Mouse (Mus musculus): ENCODE results near the gene H2-DMa. TPM values are rescaled to one million over a fixed set of nuclear protein-coding genes. Genes with fewer than 3 reads are reported as not detected.

The H2-DMa gene
- polyA plus RNA-seq, 1 experiment = 13.6 TPM

DNA sequence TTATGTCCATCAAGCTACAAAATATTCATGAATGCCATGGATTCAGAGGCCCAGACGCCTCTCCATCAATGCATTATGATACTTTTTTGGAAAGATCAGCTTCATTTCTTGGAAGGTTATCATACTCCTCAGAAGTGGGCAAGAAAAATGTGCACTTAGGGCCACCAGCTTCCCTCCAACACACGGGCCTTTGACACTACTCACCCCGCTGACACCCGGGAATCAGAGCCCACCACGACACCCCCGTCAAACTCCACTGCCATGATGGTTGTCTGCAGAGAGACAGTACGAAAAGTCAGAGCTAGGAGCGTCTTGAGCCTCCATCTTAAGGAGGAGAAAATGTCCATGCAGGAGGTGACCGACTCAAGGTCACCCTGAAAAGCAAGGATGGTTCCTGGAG, 66.2 kb downstream of the H2-DMa start:
- H3K27me3 ChIP-seq (ENCODE audit: control insufficient read depth, insufficient read depth, low read length) = peaks cover 2% of the 10 kb centered on the region; the same call in 1 of the 2 replicates
- 90% methylated on average over 9 of the region's 9 CpGs for WGBS
- H3K4me3 ChIP-seq (replicated peaks; ENCODE audit: insufficient read depth, low read depth, low read length) = no peak overlapping the region
- no peaks in the 10 kb centered on the region for H3K4me1 ChIP-seq (ENCODE audit: control insufficient read depth, insufficient read depth, low read length)
- no peak overlapping the region for H3K27ac ChIP-seq (ENCODE audit: insufficient read depth, low read length)
- TF ChIP-seq POLR2A (IDR thresholded peaks at IDR 0.05; ENCODE audit: borderline replicate concordance, insufficient read depth, low read length) = no peak
- TF ChIP-seq CTCF (IDR thresholded peaks at IDR 0.05; ENCODE audit: borderline replicate concordance, insufficient read depth, low read depth, low read length) = no peak
- no peak for DNase-seq

DNA sequence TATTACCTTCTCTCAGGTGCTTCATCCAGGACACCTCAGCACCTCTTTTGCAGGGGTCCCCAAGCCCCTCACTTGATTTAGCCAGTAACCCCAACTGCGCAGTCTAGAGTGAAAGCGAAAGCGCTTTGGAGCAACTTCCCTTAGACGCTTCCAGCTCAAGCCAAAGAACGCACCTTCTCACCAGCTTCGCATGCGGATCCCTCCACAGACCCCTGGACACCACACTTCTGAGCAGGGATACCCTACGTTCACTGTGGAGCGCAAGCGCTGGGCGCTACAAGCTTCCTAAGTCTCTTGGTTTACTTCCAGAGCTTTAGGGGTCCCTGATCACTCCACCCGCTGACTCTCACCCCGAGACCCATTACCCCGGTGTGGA, 67.5 kb downstream of the H2-DMa start:
- 2% methylated on average over 14 of the region's 14 CpGs for WGBS
- TF ChIP-seq POLR2A (IDR thresholded peaks at IDR 0.05; ENCODE audit: borderline replicate concordance, insufficient read depth, low read length) (no peak), CTCF (IDR thresholded peaks at IDR 0.05; ENCODE audit: borderline replicate concordance, insufficient read depth, low read depth, low read length) (no peak)
- H3K27ac ChIP-seq (ENCODE audit: insufficient read depth, low read length) = no peak overlapping the region

DNA sequence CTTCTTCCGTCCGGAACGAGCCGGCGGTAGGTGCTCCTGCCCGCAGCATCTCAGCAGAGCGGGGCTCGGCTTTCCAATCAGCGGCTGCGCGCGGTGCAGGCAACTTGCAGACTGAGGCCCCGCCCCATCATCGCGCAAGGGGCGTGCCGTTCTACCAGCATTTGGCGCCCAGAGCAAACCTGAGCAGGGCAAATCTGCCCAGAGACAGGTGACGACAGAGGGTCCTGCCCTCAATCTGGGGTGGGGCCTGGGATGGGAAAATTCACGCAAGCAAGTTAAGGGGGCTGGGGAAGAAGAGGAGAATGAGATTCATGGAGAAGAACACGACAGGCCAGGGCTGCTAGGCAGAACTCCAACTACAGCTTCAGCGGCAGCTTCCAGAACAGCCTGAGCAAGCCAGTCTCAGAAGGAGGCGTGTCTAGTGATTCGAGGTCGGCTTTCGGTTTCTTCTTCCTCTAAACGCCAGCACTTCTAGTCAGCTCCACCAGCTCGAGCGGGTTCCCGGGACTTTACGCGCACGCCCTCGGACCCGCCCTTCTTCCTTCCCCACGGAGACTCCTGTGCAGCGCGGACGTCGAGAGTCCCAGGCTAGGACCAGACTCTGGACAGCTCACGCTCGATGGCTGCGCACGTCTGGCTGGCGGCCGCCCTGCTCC, 68.0 kb downstream of the H2-DMa start, which contains the start of the genes Tap1 and Psmb9:
TSS of gene Tap1 (plus strand) at position 293 of the 656 bp plus-strand sequence.
TSS of gene Psmb9 (minus strand) at position 504 of the 656 bp plus-strand sequence.
- WGBS = under 1% methylated on average over 46 of the region's 46 CpGs
- H3K4me1 ChIP-seq (ENCODE audit: control insufficient read depth, insufficient read depth, low read length) = no peaks in the 10 kb centered on the region
- H3K27me3 ChIP-seq (ENCODE audit: control insufficient read depth, insufficient read depth, low read length) = peaks cover 2% of the 10 kb centered on the region; the same call in 1 of the 2 replicates
- no peak within 1 kb of the TSS for H3K27ac ChIP-seq (ENCODE audit: insufficient read depth, low read length)
- no peak for TF ChIP-seq POLR2A (IDR thresholded peaks at IDR 0.05; ENCODE audit: borderline replicate concordance, insufficient read depth, low read length)
- no peak for TF ChIP-seq CTCF (IDR thresholded peaks at IDR 0.05; ENCODE audit: borderline replicate concordance, insufficient read depth, low read depth, low read length)
- H3K4me3 ChIP-seq (replicated peaks; ENCODE audit: insufficient read depth, low read depth, low read length) = peak within 1 kb of the TSS; percentile 56
- DNase-seq = peak; percentile 85 to 88

More for the DNA sequence above, 67.5 kb downstream of the H2-DMa start:
- Histone ChIP-seq H3K4me1 (ENCODE audit: control insufficient read depth, insufficient read depth, low read length) (no peaks in the 10 kb centered on the region), H3K4me3 (replicated peaks; ENCODE audit: insufficient read depth, low read depth, low read length) (peak overlapping the region; percentile 56), H3K27me3 (ENCODE audit: control insufficient read depth, insufficient read depth, low read length) (peaks cover 2% of the 10 kb centered on the region; the same call in 1 of the 2 replicates)
- no peak for DNase-seq

DNA sequence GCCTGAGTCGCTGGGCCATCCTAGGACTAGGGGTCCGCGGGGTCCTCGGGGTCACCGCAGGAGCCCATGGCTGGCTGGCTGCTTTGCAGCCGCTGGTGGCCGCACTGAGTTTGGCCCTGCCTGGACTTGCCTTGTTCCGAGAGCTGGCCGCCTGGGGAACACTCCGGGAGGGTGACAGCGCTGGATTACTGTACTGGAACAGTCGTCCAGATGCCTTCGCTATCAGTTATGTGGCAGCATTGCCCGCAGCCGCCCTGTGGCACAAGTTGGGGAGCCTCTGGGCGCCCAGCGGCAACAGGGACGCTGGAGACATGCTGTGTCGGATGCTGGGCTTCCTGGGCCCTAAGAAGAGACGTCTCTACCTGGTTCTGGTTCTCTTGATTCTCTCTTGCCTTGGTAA, 68.7 kb downstream of the H2-DMa start:
- TF ChIP-seq POLR2A (IDR thresholded peaks at IDR 0.05; ENCODE audit: borderline replicate concordance, insufficient read depth, low read length) (no peak), CTCF (IDR thresholded peaks at IDR 0.05; ENCODE audit: borderline replicate concordance, insufficient read depth, low read depth, low read length) (no peak)
- no peak for DNase-seq
- Histone ChIP-seq H3K27ac (ENCODE audit: insufficient read depth, low read length) (no peak overlapping the region), H3K27me3 (ENCODE audit: control insufficient read depth, insufficient read depth, low read length) (peaks cover 2% of the 10 kb centered on the region; the same call in 1 of the 2 replicates), H3K4me1 (ENCODE audit: control insufficient read depth, insufficient read depth, low read length) (no peaks in the 10 kb centered on the region), H3K4me3 (replicated peaks; ENCODE audit: insufficient read depth, low read depth, low read length) (no peak overlapping the region)
- 2% methylated on average over 20 of the region's 20 CpGs for WGBS

Other genes with a start within 250 kb of the H2-DMa start
- gene Gm7029, start 245.7 kb upstream of the H2-DMa start, polyA plus RNA-seq (2012; rRNA removed) = not detected in 2 replicates
- gene Kifc1, start 228.9 kb upstream of the H2-DMa start, polyA plus RNA-seq (2012; rRNA removed) = 2.2 and 2.3 TPM in 2 replicates
- gene Platr17, start 214.4 kb upstream of the H2-DMa start, polyA plus RNA-seq (2012; rRNA removed) = 0.48 and 0.65 TPM in 2 replicates
- 28.6 and 30.4 TPM in 2 replicates for gene Daxx, start 210.1 kb upstream of the H2-DMa start, polyA plus RNA-seq (2012; rRNA removed)
- gene Tapbp, start 203.6 kb upstream of the H2-DMa start, polyA plus RNA-seq (2012; rRNA removed) = 27.7 and 28.5 TPM in 2 replicates
- gene Zbtb22, start 203.6 kb upstream of the H2-DMa start, polyA plus RNA-seq (2012; rRNA removed) = 30.2 and 33.4 TPM in 2 replicates
- gene Rgl2, start 190.0 kb upstream of the H2-DMa start, polyA plus RNA-seq (2012; rRNA removed) = 171 and 183 TPM in 2 replicates
- 117 and 135 TPM in 2 replicates for gene Pfdn6, start 179.2 kb upstream of the H2-DMa start, polyA plus RNA-seq (2012; rRNA removed)
- 13.3 and 14.0 TPM in 2 replicates for gene Wdr46, start 178.9 kb upstream of the H2-DMa start, polyA plus RNA-seq (2012; rRNA removed)
- 8.4 and 8.6 TPM in 2 replicates for gene B3galt4, start 168.1 kb upstream of the H2-DMa start, polyA plus RNA-seq (2012; rRNA removed)
- 73.5 and 77.0 TPM in 2 replicates for gene Vps52, start 163.7 kb upstream of the H2-DMa start, polyA plus RNA-seq (2012; rRNA removed)
- 283 and 320 TPM in 2 replicates for gene Rps18, start 163.5 kb upstream of the H2-DMa start, polyA plus RNA-seq (2012; rRNA removed)
- 61.9 and 77.5 TPM in 2 replicates for gene H2-K1, start 119.2 kb upstream of the H2-DMa start, polyA plus RNA-seq (2012; rRNA removed)
- gene Ring1, start 94.9 kb upstream of the H2-DMa start, polyA plus RNA-seq (2012; rRNA removed) = 66.4 and 74.6 TPM in 2 replicates
- gene H2-Ke6, start 91.5 kb upstream of the H2-DMa start, polyA plus RNA-seq (2012; rRNA removed) = 82.9 and 89.8 TPM in 2 replicates
- gene Slc39a7, start 87.9 kb upstream of the H2-DMa start, polyA plus RNA-seq (2012; rRNA removed) = 120 and 123 TPM in 2 replicates
- 78.0 and 83.2 TPM in 2 replicates for gene Rxrb, start 87.7 kb upstream of the H2-DMa start, polyA plus RNA-seq (2012; rRNA removed)
- gene Col11a2, start 80.1 kb upstream of the H2-DMa start, polyA plus RNA-seq (2012; rRNA removed) = 12.2 and 15.2 TPM in 2 replicates
- gene H2-Oa, start 27.2 kb upstream of the H2-DMa start, polyA plus RNA-seq (2012; rRNA removed) = 0.25 and 0.34 TPM in 2 replicates
- gene Brd2, start 3.1 kb downstream of the H2-DMa start, polyA plus RNA-seq (2012; rRNA removed) = 188 and 209 TPM in 2 replicates
- 0.35 and 0.52 TPM in 2 replicates for gene H2-DMb2, start 23.8 kb downstream of the H2-DMa start, polyA plus RNA-seq (2012; rRNA removed)
- gene H2-DMb1, start 33.5 kb downstream of the H2-DMa start, polyA plus RNA-seq (2012; rRNA removed) = 1.8 and 3.0 TPM in 2 replicates
- gene Tap1, start 68.0 kb downstream of the H2-DMa start, polyA plus RNA-seq (2012; rRNA removed) = 2.6 and 2.7 TPM in 2 replicates
- gene Psmb9, start 68.2 kb downstream of the H2-DMa start, polyA plus RNA-seq (2012; rRNA removed) = 2.2 and 2.7 TPM in 2 replicates
- 5.8 and 7.3 TPM in 2 replicates for gene Psmb8, start 78.2 kb downstream of the H2-DMa start, polyA plus RNA-seq (2012; rRNA removed)
- 9.1 and 10.0 TPM in 2 replicates for gene Tap2, start 84.0 kb downstream of the H2-DMa start, polyA plus RNA-seq (2012; rRNA removed)
- gene H2-Ob, start 119.4 kb downstream of the H2-DMa start, polyA plus RNA-seq (2012; rRNA removed) = 0.67 and 0.86 TPM in 2 replicates
- gene H2-Ab1, start 138.1 kb downstream of the H2-DMa start, polyA plus RNA-seq (2012; rRNA removed) = 4.0 TPM in 2 replicates
- gene H2-Aa, start 168.3 kb downstream of the H2-DMa start, polyA plus RNA-seq (2012; rRNA removed) = 3.0 and 3.1 TPM in 2 replicates
- gene H2-Eb1, start 186.3 kb downstream of the H2-DMa start, polyA plus RNA-seq (2012; rRNA removed) = 2.9 and 3.8 TPM in 2 replicates
- 0.08 and 0.10 TPM in 2 replicates for gene H2-Eb2, start 206.1 kb downstream of the H2-DMa start, polyA plus RNA-seq (2012; rRNA removed)
- gene Btnl2, start 235.3 kb downstream of the H2-DMa start, polyA plus RNA-seq (2012; rRNA removed) = not detected in 2 replicates